Mouse (Mus musculus): ENCODE measurements around the gene Rsad2.
"Not testable (repeated sequence)": the region's sequence is repeated elsewhere in the genome, so short reads cannot be mapped to it uniquely, and the experiment has no call there.

Rsad2 gene

DNA sequence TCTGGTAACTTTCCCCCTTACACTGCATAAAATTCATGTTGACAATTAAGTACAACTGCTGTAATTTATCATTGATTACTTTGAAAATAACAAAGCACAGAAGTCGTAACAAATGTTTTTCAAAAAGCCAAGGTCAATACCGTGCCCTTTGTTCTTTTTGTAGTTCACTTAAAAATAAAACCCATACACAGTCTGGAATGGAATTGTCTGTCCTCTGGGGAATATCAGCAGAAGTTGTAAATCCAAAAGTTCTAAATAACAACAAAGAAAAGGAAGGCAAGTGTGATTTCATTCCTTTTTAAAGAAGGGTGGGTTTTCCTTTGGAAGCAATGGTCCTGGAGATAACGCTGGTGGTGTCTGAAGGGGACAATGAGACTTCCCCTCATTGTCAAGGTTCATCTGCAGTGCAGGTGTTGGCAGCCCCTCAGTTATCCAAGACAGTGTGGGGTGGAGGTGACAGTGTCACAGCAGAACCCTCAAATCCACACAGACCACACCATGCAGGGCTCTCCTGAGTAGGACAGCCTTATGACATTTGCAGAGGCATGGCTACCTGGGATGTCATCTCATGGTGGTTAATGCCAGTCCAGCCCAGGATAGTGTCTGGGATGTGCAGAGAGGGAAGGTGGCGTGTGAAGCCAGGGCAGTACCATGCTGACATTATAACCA, 9.7 kb downstream of the Rsad2 start:
- DNase-seq (ENCODE audit: low read depth, low spot score): no peak

DNA sequence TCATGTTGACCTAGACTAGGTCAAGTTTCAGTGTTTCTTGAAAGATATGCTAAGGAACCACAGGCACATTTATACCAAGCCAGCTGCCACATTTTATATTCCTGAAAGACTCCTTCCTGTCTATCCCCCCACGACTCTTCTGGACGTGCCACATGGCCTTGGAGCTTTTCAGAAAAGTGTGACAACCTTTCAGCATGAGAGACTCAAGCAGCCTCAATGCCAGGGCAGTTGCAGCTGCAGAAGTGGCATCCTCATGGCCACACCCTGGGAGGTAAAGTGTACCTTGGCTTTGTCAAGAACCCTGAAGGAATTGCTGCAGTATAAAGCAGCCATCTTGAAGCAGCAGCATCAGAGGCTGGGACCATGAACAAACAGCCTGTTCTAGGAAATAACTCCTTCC, 11.7 kb downstream of the Rsad2 start:
- DNase-seq (ENCODE audit: low read depth, low spot score): no peak

DNA sequence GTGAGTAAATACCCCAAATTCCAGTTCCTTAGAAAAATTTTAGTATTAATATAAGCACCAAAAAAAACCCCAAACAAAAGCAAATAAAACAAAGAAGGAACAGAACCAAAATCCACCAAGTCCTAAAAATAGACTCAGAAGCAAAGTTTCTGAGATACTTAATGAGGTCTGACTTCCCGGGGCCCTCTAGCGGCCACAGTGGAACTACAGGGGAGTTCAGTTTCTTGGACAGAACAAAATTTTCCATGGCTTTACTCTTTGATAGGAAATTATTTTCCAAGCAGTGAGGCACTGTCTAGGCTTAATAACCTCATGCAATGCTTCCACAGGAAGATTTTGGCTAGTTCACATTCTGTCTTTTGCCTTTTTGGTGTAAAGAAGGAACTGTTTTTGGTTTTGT, 12.2 kb downstream of the Rsad2 start:
- no peak for DNase-seq (ENCODE audit: low read depth, low spot score)

DNA sequence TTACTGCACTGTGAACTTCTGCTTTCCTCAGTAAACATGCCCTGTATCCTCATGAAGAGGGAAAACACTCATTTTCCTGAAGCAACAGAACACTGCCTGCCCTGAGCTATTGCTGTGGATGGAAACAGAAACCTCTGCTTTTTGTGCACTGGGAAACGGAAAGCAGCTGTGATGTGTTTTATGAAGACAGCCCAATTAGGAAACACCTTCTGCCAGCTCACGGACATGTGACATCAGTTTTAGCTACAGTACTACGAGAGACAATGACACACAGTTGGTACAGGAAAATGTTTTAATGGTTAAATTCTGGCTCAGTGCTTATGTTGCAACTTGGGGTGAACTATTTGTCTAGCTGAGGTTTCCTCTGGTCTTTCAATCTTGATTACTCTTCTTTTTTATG, 16.9 kb downstream of the Rsad2 start:
- no peak for DNase-seq (ENCODE audit: low read depth, low spot score)

DNA sequence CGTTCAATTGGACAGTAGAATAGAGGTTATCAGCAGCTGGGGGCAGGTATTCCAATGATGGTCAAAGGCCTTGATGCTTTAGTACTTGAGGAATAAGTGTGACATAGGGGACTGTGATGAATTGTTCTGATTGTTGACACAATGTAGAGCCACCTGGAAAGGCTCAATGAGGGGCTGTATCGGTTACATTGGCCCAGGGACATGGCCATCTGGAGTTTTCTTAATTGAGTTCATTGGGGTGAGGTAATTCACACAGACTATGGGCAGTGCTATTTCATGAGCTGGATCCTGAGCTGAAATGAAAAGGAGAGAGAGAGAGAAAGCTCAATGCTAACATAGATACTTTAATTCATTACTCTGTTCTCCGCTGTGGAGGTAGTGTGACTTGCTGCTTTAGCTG, 18.3 kb downstream of the Rsad2 start:
- DNase-seq (ENCODE audit: low read depth, low spot score): no peak

DNA sequence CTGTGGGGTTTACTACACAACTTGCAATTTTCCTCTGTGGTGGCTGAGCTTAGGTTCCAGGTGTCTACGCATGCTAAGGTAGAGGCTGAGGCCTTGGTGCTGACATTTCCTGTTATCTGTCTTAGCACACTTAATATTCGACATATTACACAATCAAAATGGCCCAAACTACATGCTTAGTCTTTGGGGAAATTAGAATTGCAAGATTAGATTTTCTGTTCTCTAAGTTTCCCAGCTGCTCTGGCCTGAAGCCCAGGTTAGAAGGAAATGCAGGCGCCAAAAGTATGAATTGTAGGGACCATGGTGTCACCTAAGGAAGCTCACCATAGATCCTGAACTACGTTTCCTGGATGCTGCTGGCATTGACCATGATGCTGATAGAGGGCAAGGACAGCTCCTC, 19.9 kb downstream of the Rsad2 start:
- DNase-seq (ENCODE audit: low read depth, low spot score): no peak

DNA sequence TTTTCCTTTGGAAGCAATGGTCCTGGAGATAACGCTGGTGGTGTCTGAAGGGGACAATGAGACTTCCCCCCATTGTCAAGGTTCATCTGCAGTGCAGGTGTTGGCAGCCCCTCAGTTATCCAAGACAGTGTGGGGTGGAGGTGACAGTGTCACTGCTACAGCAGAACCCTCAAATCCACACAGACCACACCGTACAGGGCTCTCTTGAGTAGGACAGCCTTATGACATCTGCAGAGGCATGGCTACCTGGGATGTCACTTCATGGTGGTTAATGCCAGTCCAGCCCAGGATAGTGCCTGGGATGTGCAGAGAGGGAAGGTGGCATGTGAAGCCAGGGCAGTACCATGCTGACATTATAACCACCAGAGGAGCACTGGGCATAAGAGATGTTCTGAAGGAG, 27.5 kb downstream of the Rsad2 start:
- DNase-seq (ENCODE audit: low read depth, low spot score): not testable (repeated sequence)

DNA sequence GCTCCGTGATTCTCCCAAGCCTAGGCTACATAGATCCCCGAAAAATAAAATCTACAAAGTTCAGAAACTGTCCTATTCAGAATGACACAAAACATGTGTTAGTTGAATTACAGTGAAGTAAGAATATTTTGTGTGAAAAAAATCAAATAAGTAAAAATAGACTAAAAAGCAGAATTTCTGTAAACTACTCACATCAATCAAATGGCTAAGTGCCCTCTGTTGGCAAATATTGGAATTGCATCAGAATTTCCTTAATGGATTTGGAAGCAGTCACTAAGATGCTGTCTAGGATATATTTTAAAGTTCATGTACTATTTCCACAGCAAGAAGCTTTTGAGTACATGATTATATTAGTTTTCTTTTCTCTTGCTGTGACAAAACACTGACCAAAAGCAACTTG, 31.4 kb downstream of the Rsad2 start:
- no peak for DNase-seq (ENCODE audit: low read depth, low spot score)

DNA sequence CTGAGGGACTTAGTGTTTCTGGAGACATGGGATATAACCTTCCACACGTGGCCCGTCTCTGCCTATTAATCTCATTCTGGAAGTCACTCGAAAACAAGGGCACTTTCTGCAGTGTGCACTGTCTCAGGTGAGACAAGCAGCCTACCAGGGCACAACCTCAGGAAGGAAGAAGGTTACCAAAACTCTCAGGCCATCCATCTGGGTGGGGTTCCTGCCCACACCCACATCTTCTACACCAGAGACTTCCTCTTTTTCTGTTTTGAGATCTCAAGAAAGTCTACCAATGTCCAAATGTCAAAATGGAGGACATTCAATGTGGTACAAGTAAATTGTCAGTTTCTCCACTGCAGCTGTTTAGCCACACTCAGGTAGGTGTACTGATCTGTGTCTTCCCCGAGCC, 37.9 kb downstream of the Rsad2 start:
- no peak for DNase-seq (ENCODE audit: low read depth, low spot score)

DNA sequence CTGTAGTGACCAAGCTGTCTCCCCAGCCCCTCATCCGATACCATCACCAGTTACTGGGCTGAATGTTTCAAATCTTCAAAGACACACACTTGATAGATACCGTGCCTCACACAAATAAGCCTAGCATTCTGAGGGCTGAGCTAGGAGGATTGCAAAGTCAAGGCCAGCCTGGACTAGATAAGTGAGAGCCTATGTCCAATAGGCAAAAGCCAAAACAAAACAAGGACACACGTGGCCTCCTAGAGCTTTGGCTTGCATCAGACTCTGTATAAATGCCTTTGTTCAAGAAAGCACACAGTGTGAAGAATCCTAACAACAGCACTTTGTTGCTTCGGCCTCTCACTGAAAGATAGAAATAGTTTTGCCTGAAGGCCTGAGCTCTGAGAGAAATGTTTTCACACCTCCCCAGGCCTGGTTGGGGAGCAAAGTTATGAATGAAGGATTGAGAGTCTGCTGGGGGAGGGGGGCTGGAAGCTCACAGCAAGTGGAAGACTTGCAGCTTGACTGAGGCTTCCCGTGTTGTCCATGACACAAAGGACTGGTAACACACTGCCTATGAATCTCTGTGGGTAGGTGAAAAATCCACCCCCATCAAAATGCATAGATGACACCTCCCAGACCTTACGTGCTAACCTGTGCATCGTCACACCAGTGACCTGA, 39.5 kb downstream of the Rsad2 start:
- DNase-seq (ENCODE audit: low read depth, low spot score): no peak

DNA sequence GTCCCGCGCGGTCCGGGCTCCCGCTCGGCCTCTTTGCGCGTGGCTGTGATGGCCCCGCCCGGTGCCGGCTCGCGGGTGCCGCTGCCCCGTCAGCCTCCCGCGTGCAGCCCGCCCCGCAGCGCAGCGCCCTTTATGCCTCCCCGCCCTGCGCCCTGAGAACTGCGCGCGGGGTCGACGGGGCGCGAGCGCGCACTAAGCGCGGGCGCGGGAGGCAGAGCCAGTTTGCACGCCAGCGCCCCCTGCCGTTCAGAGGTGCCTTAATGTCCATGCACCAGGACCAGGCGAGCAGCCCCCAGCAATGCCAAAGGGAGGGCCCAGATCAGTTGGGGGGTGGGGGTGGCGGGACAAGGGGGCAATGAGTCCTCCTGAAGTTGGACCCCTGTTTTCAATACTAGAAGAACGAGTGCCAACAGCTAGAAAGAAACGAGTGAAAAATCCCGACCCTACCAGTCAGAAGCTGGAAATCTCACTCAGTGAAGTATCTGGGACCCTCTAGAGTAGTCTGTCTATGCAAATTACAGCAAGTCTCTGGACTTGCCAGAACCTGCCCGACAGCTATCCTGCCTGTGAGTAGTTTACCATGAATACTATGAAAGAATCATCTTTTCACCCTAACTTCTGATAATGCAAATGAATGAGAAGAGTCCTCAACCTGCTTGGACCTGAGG, 41.0 kb downstream of the Rsad2 start, which contains the start of gene Rnf144a:
Gene Rnf144a, minus strand, starts transcription at position 151 of the 668 bp plus-strand sequence.
- peak; percentile 43 for DNase-seq (ENCODE audit: low read depth, low spot score)

DNA sequence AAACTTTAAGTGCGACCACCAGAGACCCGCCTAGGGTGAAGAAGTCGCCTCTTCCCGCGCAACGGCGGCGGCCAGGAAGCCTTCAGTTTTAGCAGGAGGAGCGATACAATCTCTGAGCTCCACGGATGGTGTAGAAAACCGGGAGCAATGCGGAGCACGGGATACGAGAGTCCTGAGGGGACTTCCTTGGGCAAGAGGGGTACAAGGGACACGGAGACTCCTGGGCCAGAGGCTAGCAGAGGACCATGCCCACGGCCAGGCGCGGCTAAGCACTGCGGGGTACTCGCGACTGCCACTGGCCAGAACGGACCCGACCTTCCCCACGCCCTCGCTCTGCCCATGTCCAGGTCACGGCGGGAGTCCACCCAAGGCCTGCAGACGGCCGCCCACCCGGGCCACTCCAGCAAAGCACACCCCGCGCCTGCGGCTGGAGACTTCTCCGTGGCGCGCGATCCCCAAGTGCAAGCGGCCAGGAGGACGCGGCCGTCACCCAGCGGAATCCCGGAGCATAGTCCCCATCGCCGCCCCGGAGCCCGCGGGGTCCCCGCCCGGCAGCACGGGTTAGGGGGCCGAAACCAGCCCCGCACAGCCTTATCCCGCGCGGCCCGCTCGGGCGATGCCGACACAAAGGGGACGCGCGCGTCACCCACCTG, 41.7 kb downstream of the Rsad2 start:
- DNase-seq (ENCODE audit: low read depth, low spot score): no peak

DNA sequence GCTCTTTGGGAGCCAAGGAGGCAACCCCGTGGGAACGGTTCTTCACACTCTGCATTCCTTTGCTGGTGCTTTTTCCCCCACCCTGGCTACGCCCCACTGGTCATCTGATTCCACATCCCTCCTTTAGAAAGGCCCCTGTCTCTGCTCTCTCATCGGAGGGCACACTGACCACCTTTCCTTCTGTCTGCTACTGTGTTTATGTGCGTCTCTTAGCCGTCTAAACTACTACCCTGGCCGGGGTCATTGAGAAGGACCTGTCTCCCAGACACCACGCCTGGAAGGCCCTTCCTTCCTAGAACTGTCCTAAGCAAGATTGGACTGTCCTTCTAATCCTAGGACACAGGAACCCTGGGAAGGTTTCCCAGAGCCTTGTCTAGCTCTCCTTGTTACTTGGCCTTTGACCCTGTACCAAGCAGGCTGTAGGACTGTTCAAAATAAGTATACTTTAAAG, 42.3 kb downstream of the Rsad2 start:
- DNase-seq (ENCODE audit: low read depth, low spot score): no peak

DNA sequence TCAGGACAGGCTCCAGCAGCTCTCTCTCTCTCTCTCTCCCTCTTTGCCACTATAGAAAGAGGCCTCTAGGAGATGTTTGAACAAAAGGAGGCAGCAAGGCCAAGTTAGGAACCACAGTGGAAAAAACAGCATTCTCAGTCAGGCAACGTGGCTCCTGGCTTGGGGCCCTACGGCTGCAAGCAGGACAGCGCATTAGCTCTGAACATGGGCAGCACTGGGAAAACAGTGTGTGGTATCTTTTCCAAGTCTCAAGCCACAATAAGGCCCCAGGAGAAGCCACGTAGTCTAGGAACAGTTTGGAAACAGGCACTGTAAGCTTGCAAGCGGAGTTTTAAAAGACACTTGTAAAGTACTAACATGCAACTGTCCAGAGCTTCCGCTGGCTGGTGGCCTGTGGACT, 43.5 kb downstream of the Rsad2 start:
- DNase-seq (ENCODE audit: low read depth, low spot score): no peak

DNA sequence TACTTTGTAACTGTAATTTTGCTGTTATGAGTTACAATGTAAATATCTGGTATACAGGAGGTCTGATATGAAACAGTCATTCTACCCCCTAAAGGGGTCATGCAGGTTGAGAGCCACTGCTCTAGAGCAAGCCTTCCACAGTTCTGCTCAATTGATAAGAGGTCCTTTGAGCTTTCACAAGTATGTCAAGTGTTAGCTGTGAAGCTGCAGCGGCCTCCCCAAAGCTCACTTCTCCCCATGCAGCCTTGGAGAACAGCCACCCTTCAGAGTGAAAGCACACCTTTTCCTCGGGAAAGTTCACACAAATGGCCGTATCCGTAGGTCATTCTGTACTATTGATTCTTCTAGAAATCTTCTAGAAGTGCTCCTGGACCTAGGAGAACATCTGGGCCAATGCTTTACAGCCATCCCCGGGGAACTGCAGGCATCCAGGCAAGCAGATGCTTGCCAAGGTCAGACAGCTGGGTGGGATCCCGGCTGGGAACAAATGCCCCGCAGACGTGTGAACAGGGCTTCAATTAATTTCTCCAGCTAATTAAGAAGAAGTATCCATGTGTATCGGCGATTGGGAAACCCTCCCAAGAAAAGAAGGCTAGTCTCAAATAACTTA, 44.3 kb downstream of the Rsad2 start:
- no peak for DNase-seq (ENCODE audit: low read depth, low spot score)

DNA sequence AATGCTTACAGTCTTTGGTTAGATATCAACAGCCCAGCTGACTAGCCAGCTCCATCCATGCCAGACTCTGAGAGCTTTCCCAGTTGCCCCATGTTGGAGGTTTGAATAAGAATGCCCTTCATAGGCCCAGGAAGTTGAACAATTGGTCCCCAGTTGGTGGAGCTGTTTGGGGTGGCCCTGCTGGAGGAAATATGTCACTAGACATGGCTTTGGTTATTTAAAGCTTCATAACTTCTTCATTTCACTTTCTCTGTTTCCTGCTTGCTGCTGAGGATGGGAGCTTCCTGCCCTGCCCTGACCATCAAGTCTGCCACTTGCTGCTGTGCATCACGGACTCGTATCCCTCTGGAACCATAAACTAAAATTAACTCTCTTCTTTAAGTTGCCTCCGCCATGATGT, 45.8 kb downstream of the Rsad2 start:
- no peak for DNase-seq (ENCODE audit: low read depth, low spot score)

DNA sequence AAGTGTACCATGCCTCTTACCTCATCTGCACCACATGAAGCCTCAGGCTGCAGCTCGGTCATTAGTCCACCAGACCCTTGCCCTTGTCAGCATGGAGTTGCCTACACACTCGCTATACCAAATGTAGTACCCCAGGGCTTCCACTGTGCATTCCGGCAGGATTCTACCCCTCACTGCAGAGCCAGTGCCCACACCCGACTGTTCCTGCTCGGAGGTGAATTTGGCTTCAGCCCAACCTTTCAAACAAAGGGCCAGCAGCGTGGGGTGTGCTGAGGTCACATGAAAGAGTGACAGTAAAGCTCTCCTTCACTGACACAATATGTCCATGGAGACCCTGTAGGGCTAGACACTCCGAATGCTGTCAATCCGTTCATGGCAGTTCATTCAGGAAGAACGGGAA, 47.5 kb downstream of the Rsad2 start:
- no peak for DNase-seq (ENCODE audit: low read depth, low spot score)

DNA sequence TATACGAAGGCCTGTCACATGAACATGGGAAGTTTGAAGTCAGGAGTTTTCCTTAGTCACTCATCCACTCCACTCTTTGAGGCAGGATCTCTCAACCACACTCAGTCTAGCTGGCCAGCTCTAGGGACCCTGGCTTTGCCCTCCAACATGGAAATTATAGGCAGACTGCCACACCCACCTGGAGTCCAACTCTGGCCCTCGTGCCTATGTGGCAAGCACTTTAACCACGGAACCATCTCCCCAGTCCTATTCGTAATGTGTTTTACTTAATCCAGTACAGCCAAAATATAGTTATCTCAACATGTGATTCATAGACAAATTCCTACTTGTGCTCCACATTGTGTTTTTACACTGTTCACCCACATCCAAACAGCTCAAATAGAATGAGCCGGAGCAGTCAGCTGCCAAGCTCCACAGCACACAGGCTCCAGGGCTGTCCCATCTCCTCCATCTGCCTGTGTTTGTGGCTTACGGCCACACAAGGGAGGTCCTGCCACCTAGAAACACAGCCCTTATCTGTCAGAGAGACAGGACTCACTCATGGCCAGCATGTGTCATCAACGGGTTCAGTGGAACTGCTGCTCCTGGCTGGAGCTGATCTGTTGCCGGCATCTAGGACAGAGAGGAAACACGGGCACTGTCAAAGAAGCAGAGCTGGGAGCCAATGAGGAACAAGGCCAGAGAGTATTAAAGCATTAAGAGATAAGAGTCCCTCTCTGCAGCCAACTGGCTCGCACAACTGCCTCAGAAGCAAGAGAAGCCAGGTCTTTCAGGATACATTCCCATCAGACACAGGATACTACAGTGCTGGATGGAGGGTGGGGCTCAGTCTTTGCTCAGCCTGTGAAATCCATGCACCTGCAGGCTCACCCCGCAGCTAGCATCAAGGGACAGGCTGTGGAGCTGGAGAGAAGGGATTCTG, 51.2 kb downstream of the Rsad2 start:
- DNase-seq (ENCODE audit: low read depth, low spot score): no peak

DNA sequence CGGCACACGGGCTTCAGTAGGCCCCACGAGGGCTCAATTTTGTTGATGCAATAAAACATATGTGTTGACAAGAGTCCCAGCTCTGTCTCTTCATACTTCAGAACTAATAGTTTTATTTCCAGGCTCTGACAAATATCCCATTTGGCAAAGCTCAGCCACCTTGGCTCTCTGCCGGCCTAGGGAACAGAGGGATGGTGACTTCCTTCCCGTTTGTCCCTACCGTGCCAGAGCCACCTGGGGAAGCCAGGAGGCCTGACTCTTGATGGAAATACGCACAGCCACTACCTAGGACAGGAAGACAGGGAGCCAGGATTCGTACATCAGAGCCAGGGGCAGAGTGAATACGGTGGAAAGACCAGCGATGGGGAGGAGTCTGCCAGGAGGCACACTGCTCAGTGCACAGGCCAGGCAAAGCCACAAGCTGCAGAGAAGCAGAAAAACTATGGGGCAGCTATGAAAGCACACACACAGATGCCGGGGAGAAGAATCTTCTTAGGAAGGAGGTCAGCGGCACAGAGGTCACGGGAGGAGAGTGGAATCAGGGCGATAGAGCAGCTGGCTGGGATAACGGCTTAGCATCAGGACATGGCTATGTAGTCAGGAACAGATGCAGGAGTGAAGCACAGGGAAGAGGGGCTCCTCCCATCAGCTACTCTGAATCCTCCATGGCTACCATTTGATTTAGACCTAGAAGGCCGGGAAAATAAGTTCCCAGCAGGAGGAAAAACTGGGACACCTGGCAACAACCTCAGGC, 52.7 kb downstream of the Rsad2 start:
- no peak for DNase-seq (ENCODE audit: low read depth, low spot score)
